ENCODE assay signal across 21 mouse cellular contexts in genomic region chr6:93353353-93354125, GRCm38 (mm10).
"Had no signal": no experiment of that assay in that cellular context is flagged by ENCODE, and none has a peak within 500 bp of the region (broad histone marks: within the 10 kb centered on the region; RNA-seq: fewer than 3 reads in every experiment).

No protein-coding gene starts in this region.

- DNase-seq: kidney, adult 9 months; kidney, postnatal 14 days; kidney, postnatal 4 days; left cerebral cortex, postnatal 4 days; liver, postnatal 0 days; lung, embryonic 14.5 days; retina, postnatal 1 day; right cerebral cortex, postnatal 25 days; spleen, adult 18-20 months; thymus, adult 18-20 months; thymus, postnatal 36 days had no signal

- H3K9me3 ChIP-seq: limb, embryonic 12.5 days; limb, embryonic 15.5 days; midbrain, embryonic 13.5 days; neural tube, embryonic 13.5 days; stomach, embryonic 15.5 days had no signal

- H3K4me2 ChIP-seq: limb, embryonic 12.5 days; limb, embryonic 15.5 days; liver, embryonic 11.5 days; lung, embryonic 14.5 days; midbrain, embryonic 13.5 days; neural tube, embryonic 13.5 days; stomach, embryonic 15.5 days had no signal

- ATAC-seq: liver, postnatal 0 days; lung, postnatal 0 days; midbrain, embryonic 13.5 days had no signal

- H3K27ac ChIP-seq: limb, embryonic 12.5 days; limb, embryonic 15.5 days; liver, embryonic 14.5 days; macrophage; midbrain, embryonic 13.5 days; neural tube, embryonic 13.5 days; stomach, embryonic 15.5 days had no signal

- H3K4me3 ChIP-seq: limb, embryonic 12.5 days; limb, embryonic 15.5 days; midbrain, embryonic 13.5 days; myocyte; neural tube, embryonic 13.5 days; stomach, embryonic 15.5 days had no signal

- H3K9ac ChIP-seq: limb, embryonic 12.5 days; limb, embryonic 15.5 days; liver, embryonic 14.5 days; liver, postnatal 0 days; lung, embryonic 14.5 days; midbrain, embryonic 13.5 days; neural tube, embryonic 13.5 days; stomach, embryonic 15.5 days had no signal

- H3K27me3 ChIP-seq: limb, embryonic 12.5 days; limb, embryonic 15.5 days; midbrain, embryonic 13.5 days; neural tube, embryonic 13.5 days; stomach, embryonic 15.5 days had no signal

- H3K4me1 ChIP-seq: limb, embryonic 12.5 days; limb, embryonic 15.5 days; stomach, embryonic 15.5 days had no signal

- H3K36me3 ChIP-seq: limb, embryonic 12.5 days; limb, embryonic 15.5 days; midbrain, embryonic 13.5 days; neural tube, embryonic 13.5 days; stomach, embryonic 15.5 days had no signal
